Mouse (Mus musculus): ENCODE data around the gene A730015C16Rik. TPM values are rescaled to one million over a fixed set of nuclear protein-coding genes. Genes with fewer than 3 reads are reported as not detected.

The A730015C16Rik gene
- polyA plus RNA-seq, 1 experiment from 2014 or later, result 0.42 TPM

DNA sequence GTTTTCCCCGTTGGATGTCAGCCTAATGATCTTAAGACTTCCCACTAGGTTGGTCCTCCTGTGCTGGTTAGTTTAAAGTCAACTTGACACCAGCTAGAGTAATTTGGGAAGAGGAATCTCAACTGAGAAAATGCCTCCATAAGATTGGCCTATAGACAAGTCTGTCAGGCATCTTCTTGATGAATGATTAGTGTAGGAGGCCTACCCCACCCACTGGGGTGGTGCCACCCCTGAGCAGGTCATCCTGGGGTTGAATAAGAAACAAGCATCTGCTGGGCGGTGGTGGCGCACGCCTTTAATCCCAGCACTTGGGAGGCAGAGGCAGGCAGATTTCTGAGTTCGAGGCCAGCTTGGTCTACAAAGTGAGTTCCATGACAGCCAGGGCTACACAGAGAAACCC lies 25.3 kb upstream of the A730015C16Rik start:
- Histone ChIP-seq H3K27ac (ENCODE audit: low read depth, low read length) (no peak overlapping the region), H3K9me3 (ENCODE audit: control insufficient read depth) (no peaks in the 10 kb centered on the region), H3K4me3 (ENCODE audit: low read depth, low read length) (no peak overlapping the region), H3K9ac (ENCODE audit: low read depth, low read length) (no peak overlapping the region), H3K4me2 (replicated peaks; ENCODE audit: low read depth) (no peak overlapping the region), H3K36me3 (ENCODE audit: control insufficient read depth, insufficient read depth) (no peaks in the 10 kb centered on the region), H3K4me1 (replicated peaks; ENCODE audit: control insufficient read depth, insufficient read depth, low read length) (no peaks in the 10 kb centered on the region), H3K27me3 (replicated peaks; ENCODE audit: control insufficient read depth, insufficient read depth, low read length) (no peaks in the 10 kb centered on the region; the same call in 1 of the 2 replicates)
- ATAC-seq, result no peak
- TF ChIP-seq CTCF (IDR thresholded peaks at IDR 0.05; ENCODE audit: low read depth), result no peak
- WGBS, result 82% methylated on average over 5 of the region's 5 CpGs

DNA sequence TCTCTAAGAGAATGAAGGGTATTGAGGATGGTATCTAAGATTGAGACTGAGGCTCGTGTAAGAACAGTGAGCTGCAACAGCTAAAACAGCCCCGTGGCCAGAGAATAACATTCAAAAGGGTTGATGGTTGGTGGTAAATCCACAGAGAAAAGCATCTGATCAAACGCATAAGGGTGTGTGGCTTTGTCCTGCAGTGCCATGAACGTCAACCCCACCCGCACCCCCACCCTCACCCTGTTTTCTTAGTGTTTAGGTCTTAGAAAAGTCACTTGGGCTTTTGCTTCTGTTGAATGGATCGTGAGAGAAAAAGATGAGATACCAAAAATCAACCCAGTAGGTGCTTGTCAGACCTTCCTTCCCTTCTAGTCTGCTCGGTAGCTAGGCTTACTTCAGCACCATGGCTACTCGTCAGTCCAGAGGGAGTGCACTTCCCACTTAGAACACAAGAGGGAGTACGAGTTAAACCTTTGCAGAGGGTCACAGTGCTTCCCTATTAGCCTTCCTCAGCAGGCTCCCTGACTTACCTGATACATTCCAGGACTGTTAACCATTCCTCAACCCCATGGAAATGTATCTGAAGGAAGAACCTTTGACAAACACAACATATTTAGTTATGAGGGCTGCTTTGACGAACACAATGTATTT lies 21.4 kb upstream of the A730015C16Rik start:
- Histone ChIP-seq H3K9me3 (ENCODE audit: control insufficient read depth) (no peaks in the 10 kb centered on the region), H3K9ac (ENCODE audit: low read depth, low read length) (no peak overlapping the region), H3K27ac (ENCODE audit: low read depth, low read length) (no peak overlapping the region), H3K4me1 (replicated peaks; ENCODE audit: control insufficient read depth, insufficient read depth, low read length) (no peaks in the 10 kb centered on the region), H3K4me2 (replicated peaks; ENCODE audit: low read depth) (no peak overlapping the region), H3K36me3 (ENCODE audit: control insufficient read depth, insufficient read depth) (0 out of 2 replicates have a peak, but pooled peaks cover 1% of the 10 kb centered on the region), H3K4me3 (ENCODE audit: low read depth, low read length) (no peak overlapping the region), H3K27me3 (replicated peaks; ENCODE audit: control insufficient read depth, insufficient read depth, low read length) (no peaks in the 10 kb centered on the region)
- ATAC-seq, result 0 out of 2 replicates have a peak, but pooled peaks have one; percentile 49
- TF ChIP-seq CTCF (IDR thresholded peaks at IDR 0.05; ENCODE audit: low read depth), result peak; percentile 96
- WGBS, result 37% methylated on average over 10 of the region's 10 CpGs

DNA sequence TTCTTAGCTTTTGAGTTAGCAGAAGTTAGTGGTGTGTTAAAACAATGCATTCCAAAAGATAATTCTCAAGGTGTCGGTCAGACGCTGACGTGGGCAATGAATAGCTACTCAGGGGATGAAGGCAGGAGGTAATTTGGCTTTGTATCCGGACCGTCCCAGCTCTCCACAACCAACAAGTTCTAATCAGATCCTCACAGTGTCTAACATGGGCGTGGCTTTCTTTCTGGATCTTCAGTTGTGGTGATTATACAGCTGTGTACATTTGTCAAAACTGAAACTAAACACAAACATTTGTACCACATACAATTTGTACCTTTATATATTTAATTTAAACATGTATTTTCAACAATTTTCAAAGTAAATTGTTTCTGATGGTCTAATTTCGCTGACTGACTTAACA lies 18.4 kb upstream of the A730015C16Rik start:
- Histone ChIP-seq H3K27ac (ENCODE audit: low read depth, low read length) (no peak overlapping the region), H3K36me3 (ENCODE audit: control insufficient read depth, insufficient read depth) (peaks cover 24% of the 10 kb centered on the region), H3K9ac (ENCODE audit: low read depth, low read length) (no peak overlapping the region), H3K4me1 (replicated peaks; ENCODE audit: control insufficient read depth, insufficient read depth, low read length) (no peaks in the 10 kb centered on the region), H3K9me3 (ENCODE audit: control insufficient read depth) (no peaks in the 10 kb centered on the region), H3K27me3 (replicated peaks; ENCODE audit: control insufficient read depth, insufficient read depth, low read length) (no peaks in the 10 kb centered on the region), H3K4me2 (replicated peaks; ENCODE audit: low read depth) (no peak overlapping the region), H3K4me3 (ENCODE audit: low read depth, low read length) (no peak overlapping the region)
- TF ChIP-seq CTCF (IDR thresholded peaks at IDR 0.05; ENCODE audit: low read depth), result no peak
- no peak for ATAC-seq
- WGBS, result 77% methylated on average over 7 of the region's 7 CpGs

DNA sequence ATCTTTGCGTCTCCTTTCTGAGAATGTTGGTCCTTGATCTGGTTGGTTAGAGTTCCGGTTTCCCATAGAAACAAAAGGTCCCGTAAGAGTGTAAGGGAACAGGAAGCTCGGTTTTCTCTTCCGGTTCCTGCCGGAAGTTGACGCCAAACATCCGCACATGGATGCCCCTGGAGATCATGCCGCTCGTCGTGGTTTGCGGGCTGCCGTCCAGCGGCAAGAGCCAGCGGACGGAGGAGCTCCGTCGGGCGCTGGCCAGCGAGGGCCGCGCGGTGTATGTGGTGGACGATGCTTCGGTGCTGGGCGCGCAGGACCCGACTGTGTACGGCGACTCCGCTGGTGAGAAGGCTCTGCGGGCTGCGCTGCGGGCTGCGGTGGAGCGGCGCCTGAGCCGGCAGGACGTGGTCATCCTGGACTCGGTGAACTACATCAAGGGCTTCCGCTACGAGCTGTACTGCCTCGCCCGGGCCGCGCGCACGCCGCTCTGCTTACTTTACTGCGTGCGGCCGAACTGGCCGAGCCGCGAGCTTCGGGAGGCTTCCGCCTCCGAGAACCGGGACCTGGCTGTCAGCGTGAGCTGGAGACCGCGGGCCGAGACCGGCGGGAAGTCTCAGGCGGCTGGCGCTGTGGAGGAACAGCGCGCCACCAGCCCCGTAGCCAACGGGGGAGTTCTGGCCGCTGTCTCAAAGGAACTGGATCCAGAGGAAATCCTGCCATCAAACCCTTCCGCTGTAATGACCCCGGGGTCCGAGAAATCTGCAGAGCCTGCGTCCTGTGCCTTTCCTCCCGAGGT lies 509 bp downstream of the A730015C16Rik start, which contains the start of gene Kti12:
Gene Kti12 (plus strand): TSS at position 71 of the 790 bp plus-strand sequence.
- 0 out of 2 replicates have a peak, but pooled peaks cover 5% of the 10 kb centered on the region for H3K4me1 ChIP-seq (replicated peaks; ENCODE audit: control insufficient read depth, insufficient read depth, low read length)
- WGBS, result under 1% methylated on average over 73 of the region's 77 CpGs

DNA sequence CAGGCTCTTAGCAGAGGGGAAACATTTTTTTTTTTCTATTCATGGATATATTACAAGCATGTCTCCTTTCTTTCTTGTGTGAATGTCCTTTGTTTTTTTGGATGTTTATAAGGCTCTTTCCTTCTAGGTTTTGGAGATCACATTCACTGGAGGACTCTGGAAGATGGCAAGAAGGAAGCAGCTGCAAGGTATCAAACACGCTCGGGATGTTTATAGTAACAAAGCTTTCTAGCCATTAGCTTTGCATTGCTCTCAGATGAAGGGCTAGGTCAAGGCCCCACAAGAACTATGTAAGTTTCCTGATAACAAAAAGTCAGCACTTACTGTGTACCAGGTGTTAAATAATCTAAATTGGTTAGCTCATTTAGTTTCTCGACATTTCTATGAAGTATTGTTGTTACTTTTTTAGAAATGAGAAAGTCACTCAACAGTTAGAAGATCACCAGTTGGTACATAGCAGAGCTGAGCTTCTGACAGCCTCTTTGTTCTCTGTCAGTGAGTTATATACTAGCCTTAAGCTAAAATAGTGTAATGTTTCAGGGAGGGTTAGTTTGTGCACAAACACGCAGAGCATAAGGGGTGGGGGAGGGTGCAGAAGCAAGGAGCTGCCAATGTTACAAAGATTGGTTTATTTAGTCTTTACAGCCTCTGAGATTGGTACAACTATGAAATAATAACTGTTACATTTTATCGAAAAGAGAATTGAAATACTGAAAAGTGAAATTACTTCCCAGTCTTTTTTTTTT lies 2.4 kb downstream of the A730015C16Rik start:
- no peaks in the 10 kb centered on the region; the same call in 1 of the 2 replicates for H3K36me3 ChIP-seq (ENCODE audit: control insufficient read depth, insufficient read depth)
- H3K9ac ChIP-seq (ENCODE audit: low read depth, low read length), result no peak overlapping the region
- no peak for ATAC-seq
- H3K4me3 ChIP-seq (ENCODE audit: low read depth, low read length), result no peak overlapping the region
- H3K4me1 ChIP-seq (replicated peaks; ENCODE audit: control insufficient read depth, insufficient read depth, low read length), result 0 out of 2 replicates have a peak, but pooled peaks cover 5% of the 10 kb centered on the region
- H3K27me3 ChIP-seq (replicated peaks; ENCODE audit: control insufficient read depth, insufficient read depth, low read length), result no peaks in the 10 kb centered on the region
- H3K9me3 ChIP-seq (ENCODE audit: control insufficient read depth), result no peaks in the 10 kb centered on the region
- no peak overlapping the region for H3K27ac ChIP-seq (ENCODE audit: low read depth, low read length)
- no peak for TF ChIP-seq CTCF (IDR thresholded peaks at IDR 0.05; ENCODE audit: low read depth)
- 63% methylated on average over 5 of the region's 5 CpGs for WGBS
- H3K4me2 ChIP-seq (replicated peaks; ENCODE audit: low read depth), result no peak overlapping the region

More for the DNA sequence above, 509 bp downstream of the A730015C16Rik start, which contains the start of gene Kti12:
- Histone ChIP-seq H3K27me3 (replicated peaks; ENCODE audit: control insufficient read depth, insufficient read depth, low read length) (no peaks in the 10 kb centered on the region), H3K27ac (ENCODE audit: low read depth, low read length) (peak within 1 kb of the TSS; percentile 91), H3K36me3 (ENCODE audit: control insufficient read depth, insufficient read depth) (no peaks in the 10 kb centered on the region; the same call in 1 of the 2 replicates), H3K4me3 (ENCODE audit: low read depth, low read length) (peak within 1 kb of the TSS; percentile 85), H3K4me2 (replicated peaks; ENCODE audit: low read depth) (peak within 1 kb of the TSS; percentile 92), H3K9me3 (ENCODE audit: control insufficient read depth) (no peaks in the 10 kb centered on the region), H3K9ac (ENCODE audit: low read depth, low read length) (peak within 1 kb of the TSS; percentile 77)
- no peak for TF ChIP-seq CTCF (IDR thresholded peaks at IDR 0.05; ENCODE audit: low read depth)
- peak; percentile 80 for ATAC-seq

DNA sequence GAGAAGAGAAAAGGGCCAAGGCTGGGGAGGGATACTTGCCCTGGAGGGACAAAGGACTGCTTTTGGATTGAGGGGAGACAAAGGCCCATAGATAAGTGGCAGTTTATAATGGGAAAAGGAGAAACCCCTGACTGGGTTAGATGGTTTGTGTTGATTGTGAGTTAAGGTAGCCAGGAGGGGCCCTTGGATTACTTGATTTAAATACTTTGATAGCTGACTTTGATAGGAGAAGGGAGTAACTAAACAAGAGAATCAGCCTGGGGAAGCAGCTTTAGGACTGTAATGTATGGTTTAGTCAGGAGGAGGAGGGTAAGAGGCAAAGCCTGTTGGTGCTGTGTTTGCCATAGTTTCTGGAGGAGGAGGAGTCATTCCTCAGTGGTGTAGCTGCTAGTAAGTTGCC lies 5.1 kb downstream of the A730015C16Rik start:
- Histone ChIP-seq H3K36me3 (ENCODE audit: control insufficient read depth, insufficient read depth) (no peaks in the 10 kb centered on the region), H3K9ac (ENCODE audit: low read depth, low read length) (no peak overlapping the region), H3K4me2 (replicated peaks; ENCODE audit: low read depth) (no peak overlapping the region), H3K27me3 (replicated peaks; ENCODE audit: control insufficient read depth, insufficient read depth, low read length) (no peaks in the 10 kb centered on the region), H3K27ac (ENCODE audit: low read depth, low read length) (no peak overlapping the region), H3K4me1 (replicated peaks; ENCODE audit: control insufficient read depth, insufficient read depth, low read length) (no peaks in the 10 kb centered on the region), H3K4me3 (ENCODE audit: low read depth, low read length) (no peak overlapping the region), H3K9me3 (ENCODE audit: control insufficient read depth) (no peaks in the 10 kb centered on the region)
- no peak for ATAC-seq
- no peak for TF ChIP-seq CTCF (IDR thresholded peaks at IDR 0.05; ENCODE audit: low read depth)

Data from intestine, postnatal 0 days (tissue).